Mouse (Mus musculus): ENCODE measurements around the gene Ptk7. TPM values are rescaled to one million over a fixed set of nuclear protein-coding genes. Genes with fewer than 3 reads are reported as not detected.

The Ptk7 gene
- total RNA-seq, 4 experiments from 2014 or later = 11.2 to 12.9 (median 11.8) TPM

DNA sequence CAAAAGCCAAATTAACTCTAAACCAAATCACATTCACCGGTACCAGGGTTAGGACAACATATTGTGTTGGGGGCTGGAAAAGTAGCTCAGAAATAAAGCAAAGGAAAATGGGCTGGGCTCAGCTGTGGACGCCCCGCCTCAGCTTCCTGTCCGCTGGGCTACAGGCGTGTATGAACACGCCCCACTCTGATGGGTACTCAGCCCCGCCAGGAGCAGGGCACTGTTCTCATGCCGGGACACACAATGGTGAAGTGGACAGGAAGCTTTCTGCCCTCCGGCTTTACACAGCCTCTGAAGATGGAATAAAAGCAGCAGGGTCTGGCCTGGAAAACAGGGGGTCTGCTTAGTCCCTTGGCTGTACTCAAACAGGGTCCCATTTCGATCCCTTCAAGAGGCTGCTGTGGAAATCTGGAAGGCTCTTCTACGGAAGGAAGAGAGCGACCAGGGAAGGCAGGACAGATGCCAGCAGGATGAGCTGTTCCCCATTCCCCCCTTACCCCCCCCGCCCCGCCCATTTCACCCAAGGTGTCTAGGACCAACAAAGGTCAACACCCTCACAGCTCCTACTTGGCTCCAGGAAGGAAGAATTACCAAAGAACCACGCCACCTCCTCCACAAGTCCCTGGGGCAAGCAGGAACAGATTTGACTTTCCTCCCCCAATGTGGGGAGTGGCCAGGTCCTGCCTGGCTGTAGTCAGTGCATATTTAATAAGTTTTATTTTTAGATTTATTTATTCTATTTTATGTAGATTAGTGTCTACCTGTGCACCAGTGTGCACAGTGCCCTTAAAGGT lies 19.4 kb downstream of the Ptk7 start:
- no peak for DNase-seq (ENCODE audit: low spot score in 2 of 2)

DNA sequence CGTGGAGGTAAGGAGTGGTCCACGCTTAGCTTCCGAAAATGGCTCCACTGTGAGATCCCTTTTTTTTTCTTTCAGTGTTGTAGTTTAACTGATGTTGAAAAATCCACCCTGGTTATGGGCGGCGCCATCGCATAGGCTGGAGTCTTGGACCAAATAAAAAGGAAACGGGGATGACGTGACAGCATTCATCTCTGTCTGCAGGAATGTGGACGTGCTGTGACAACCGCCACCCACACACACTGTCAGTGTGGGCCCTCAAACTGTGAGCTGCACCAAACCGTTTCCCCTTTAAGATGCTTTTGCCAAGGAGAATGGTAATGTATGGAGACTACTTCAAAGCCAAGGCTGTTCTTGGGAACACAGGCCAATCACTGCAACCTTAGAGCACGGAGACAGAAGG lies 23.3 kb downstream of the Ptk7 start:
- peak in 1 of 2 experiments; percentile 49 for DNase-seq (ENCODE audit: low spot score in 2 of 2)

DNA sequence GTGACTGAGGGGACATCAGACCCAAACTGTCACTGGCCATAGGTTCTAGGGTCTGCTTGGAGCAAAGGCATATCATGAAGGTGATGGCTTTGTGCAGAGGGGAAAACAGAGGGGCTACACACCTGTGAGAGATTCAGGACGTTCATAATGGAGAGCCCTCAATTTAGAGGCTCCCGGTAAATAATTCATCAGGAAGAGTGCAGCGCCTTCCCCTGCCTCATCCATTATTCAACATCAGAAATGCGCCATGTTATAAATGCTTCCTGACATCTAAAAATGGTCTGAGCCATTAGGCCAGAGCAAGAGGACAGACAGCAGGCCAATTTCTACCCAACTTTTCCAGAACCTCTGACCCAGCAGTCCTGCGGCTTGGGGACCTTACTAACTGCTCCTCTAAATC lies 24.2 kb downstream of the Ptk7 start:
- DNase-seq (ENCODE audit: low spot score in 2 of 2) = no peak

DNA sequence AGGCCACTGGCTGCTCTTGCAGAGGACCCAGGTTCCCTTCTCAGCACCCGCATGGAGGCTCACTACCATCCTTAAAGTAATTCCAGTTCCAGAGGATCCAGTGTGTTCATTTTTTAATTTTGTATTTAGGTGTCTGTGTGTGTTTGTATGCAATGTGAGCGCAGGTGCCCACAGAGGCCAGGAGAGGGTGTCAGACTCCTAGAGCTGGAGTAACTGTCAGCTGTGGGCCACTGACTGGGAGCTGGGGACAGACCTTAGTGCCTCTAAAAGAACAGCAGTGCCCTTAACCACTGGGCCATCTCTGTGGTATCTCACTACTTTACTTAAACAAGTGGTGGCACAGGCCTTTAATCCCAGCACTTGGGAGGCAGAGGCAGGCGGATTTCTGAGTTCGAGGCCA lies 26.1 kb downstream of the Ptk7 start:
- DNase-seq (ENCODE audit: low spot score in 2 of 2) = no peak

DNA sequence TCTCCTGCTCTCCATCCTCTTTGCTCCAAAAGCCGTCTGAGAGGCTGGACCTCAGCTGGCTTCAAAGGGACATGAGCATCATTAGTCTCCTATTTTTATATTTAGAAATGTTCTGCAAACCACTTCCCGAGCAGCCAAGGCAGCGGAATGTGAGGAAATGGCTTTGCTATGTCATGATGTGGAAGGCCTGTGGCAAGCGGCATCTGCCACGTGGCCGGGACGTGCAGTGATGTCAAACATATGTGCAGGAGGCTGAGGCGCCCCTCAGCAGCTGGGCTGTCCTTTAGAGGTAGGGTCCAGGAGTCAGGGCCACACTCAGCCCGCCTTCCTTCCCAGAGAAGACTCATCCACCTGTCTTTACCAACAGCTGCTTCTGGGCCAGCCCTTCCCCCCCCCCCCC lies 27.1 kb downstream of the Ptk7 start:
- DNase-seq (ENCODE audit: low spot score in 2 of 2) = no peak

DNA sequence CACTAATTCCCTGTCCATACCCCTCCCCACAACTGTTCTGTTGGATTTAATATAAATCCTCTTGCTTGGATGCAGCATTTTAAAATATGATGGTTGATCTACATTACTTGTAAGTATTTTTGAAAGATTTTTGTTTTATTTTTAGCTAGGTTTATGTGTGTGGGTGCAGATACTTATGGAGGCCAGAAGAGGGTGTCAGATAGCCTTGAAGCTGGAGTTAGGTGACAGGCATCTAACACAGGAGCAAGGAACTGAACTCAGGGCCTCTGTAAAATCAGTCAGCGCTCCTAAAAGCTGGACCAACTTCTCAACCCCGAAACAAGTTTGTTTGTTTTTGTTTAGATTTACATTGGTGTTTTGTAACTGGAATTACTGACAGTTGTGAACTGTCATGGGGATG lies 28.7 kb downstream of the Ptk7 start:
- DNase-seq (ENCODE audit: low spot score in 2 of 2) = no peak

DNA sequence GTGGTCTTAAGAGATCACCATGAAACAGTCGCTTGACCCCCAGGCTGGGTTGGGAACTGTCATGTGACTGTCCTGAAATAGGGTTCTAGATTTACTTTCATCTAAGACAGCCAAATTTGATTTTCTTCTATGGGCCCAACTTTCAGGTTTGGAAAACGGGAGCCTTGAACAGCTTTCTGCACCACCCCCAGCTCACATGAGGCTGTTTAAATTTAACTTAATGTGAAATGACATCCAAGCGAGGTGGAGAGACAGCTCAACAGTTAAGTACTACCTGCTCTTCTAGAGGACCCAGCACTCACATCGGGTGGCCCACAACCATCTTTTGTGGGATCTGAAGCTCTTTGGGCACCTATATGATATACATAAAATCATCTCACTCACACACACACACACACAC lies 30.3 kb downstream of the Ptk7 start:
- no peak for DNase-seq (ENCODE audit: low spot score in 2 of 2)

DNA sequence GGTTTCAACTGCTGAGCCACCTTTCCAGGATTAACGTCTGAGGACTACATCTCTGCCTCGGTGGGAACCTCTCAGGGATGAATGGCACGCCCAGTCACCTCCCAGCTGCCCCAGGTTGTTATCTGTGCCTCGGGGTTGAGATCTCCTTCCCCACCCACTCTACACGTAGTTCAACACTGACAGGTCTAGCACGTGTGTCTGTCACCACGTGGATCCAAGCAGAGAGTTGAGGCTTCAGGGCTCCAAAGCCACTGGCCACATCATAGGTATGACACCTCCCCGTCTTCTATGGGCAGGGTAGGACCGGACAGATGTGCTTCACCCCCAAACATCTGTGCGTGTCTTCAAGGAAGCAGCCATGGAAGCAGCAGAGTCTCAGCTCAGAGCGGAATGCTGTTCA lies 31.3 kb downstream of the Ptk7 start:
- DNase-seq (ENCODE audit: low spot score in 2 of 2) = no peak

DNA sequence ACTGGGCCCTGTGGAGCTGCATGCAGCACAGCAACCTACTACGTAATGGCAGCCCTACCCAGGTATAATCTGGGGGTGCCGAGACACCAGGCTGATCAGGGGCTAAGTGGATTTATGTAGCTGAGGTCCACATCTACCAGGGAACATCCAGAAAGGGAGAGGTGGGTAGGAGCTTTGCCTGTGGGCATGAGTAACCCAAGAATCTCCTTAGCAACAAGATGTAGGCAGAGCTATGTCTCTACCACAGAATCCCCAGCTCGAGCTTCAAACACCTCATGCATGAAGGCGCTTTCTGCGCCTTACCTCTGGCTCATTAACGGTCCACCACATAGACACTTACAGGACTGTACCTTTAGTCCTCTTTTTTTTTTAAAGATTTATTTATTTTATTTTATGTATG lies 34.0 kb downstream of the Ptk7 start:
- DNase-seq (ENCODE audit: low spot score in 2 of 2) = no peak

DNA sequence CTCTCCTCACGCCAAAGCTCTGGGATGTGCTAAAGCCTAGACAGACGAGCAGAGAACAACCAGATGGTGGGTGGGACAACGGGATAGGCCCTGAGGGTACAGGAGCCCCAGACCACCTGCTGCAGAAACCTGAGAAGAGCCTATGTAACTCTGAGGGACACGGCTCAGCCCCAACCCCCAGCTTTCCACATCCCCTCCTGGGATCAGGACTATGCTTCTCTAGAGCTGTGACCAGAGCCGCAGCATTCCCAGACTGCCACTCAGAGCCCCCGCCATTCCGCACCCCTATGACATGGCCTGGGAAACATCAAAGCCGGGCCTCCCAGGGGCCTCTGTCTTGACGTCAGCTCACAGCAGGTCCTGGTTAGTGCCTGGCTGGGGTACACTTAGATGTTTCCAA lies 34.7 kb downstream of the Ptk7 start:
- DNase-seq (ENCODE audit: low spot score in 2 of 2) = no peak

DNA sequence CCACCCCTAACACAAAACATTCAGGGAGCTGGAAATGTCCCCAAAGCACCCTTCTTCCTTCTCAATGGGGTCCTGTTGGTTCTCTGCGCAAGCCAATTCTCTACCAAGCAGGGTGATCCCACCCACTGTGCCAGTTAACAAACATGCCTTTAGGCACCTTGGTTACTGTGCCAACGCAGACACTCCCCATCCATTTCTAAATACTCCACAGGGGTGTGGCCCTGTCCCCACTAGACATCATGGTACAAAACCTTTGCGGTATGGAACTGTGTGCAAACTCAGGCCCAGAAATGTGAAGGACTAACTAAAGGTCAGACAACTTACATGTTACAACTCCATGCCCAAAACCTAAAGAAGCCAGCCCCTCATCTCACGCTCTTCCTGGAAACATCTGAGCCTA lies 36.2 kb downstream of the Ptk7 start:
- DNase-seq (ENCODE audit: low spot score in 2 of 2) = no peak

DNA sequence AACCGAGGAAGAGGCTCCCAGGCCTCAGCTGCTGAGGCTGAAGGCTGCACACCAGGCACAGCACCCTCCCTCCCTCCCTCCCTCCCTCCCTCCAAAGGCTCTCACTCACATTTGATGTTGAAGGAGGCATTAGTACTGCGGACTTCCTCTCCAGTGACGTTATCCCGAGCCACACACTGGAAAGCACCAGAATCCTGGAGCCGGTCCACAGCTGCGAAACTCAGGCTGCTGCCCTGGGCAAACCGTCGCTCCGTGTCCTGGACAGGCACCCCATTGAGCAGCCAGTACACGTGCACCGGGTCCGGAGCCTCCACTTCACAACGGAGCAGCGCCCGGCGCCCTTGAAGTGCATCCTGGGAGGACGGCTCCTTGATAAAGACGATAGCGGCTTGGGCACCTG lies 37.9 kb downstream of the Ptk7 start:
- DNase-seq (ENCODE audit: low spot score in 2 of 2) = no peak

DNA sequence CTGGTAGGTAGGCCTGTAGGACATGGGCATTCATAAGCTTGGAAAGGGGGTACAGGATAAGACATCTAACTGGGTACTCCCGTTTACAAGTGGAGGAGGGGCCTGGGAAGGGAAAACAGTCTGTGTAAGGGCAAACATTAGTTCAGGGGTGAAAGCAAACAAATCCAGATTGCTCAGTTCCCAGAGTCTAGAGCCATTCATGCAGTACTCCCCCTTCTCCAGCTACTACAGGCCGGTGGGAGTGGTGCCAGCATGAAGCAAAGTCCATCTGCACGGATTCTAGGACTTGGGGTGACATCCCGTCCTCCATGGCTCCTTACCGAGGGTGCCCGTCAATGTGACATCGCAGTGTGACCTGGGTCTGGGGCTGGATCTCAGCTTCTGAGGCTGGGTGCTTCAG lies 38.9 kb downstream of the Ptk7 start:
- no peak for DNase-seq (ENCODE audit: low spot score in 2 of 2)

DNA sequence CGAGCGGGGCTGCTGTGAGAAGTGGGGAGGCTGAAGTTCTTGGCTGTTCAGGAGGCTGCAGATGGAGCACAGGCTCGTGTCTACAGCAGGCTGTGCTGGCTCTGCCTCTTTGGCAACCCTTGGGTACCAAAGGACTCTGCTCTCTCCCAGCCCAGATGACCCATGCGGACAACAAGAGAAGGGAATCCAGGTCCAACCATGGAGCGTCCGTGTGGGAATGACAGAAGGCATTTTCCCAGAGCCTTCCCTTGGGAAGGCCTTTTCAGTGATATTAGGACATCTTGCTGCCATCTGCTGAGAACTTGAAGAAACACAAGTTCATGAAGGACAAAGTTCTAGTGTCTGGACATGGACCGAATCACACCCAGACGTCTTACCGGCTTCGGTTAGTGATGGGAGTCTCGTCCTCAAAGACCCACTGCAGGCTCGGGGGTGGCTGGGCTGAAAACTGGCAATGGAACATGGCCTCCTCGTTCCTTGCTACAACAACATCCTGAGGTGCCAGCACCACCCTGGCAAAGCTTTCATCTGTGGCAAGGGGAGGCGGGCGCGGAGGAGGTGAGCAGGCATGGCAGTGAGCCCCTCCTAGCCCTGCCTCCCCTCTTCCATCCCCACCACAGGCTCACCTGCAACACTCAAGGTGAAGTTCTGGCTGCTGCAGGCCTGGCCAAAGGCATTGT lies 39.5 kb downstream of the Ptk7 start:
- no peak for DNase-seq (ENCODE audit: low spot score in 2 of 2)

DNA sequence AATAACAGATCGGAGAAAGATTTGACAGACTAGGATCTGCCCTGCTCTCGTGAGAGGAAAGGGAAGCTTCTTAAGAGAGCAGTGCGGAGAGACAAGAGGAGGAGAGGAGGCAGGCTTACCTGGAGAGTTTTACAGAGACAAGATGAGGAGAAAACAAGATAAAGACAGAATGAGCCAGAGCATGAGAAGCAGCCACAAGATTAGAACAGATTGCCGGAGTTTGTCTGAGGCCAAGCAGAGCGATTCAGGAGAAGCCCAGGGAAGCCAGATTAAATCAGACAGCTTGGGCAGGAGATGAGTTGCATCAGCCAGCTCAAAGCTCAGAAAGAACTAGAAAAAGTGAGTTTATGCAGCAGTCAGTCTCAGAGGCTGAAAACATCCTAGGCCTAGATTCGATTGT lies 40.4 kb downstream of the Ptk7 start:
- no peak for DNase-seq (ENCODE audit: low spot score in 2 of 2)

DNA sequence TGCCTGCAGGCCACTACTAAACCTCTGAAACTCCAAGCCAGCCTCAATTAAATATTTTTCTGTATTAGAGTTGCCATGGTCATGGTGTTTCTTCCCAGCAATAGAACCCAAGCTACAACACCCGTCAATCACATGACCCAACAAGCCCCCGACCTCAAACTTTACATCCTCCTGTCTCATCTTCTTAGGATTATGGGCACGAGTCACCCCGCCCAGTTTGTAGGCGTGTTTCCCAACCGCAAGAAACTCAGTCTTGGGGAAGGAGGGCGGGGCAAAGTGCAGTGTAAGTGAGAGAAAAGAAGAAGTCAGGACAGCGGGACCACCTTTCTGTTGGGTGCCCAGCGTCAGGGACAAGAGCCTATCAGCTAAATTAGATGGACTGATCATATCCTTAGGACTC lies 41.1 kb downstream of the Ptk7 start:
- DNase-seq (ENCODE audit: low spot score in 2 of 2) = no peak

DNA sequence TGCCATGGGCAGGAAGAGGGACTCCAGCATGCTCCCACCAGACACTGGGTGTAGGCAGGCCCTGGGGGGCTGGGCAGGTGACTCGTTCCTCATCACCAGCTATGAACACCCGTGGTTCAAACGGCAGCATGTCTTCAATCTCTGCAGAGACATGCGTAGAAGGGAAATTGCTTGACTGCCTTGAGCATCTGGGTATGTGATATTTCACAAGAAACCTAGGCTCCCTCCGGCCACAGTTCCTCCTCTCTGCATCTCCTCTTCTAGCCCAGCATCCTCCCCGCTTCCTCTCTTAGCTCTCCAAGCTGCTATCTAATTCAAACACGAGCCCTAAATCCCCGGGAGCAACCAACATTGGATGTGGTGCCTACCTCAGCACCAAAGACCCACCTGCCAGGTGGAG lies 43.0 kb downstream of the Ptk7 start:
- DNase-seq (ENCODE audit: low spot score in 2 of 2) = no peak

DNA sequence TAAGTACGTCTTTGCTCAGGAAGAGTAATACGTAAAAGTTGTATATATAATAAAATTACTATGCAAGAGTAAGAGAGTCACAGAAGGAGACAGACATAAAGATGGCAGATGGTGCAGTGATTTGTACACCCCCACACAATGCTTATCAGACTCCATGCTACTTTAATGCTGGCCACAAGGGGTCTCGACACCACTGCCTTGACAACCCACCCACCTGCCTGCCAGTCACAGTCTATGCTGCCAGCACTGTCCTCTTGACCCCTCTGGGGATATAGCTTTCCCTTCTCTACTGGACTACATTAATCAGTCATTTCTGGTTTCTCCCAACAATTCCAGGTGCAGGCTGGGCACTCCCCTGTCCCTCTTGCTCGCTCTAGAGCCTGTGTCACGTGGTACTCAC lies 50.7 kb downstream of the Ptk7 start:
- no peak for DNase-seq (ENCODE audit: low spot score in 2 of 2)

DNA sequence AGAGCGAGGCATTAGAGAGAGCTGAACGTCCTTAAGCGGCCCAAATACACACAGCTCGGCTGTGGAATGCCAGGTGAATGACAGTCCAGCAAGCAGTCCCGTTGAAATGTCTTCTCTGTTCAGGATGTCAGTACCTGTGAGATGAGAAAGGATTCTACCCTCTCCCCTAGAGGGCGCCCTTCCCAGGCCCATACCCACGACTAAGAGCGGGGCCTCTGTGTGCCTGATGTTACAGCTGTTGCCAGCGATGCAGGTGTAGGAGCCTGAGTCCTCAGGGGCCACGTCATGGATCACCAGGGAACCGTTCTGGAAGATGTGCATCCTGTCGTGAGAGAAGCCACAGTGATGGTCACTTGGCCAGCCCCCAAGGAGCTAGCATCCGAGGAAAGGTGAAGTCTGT lies 53.2 kb downstream of the Ptk7 start:
- no peak for DNase-seq (ENCODE audit: low spot score in 2 of 2)

DNA sequence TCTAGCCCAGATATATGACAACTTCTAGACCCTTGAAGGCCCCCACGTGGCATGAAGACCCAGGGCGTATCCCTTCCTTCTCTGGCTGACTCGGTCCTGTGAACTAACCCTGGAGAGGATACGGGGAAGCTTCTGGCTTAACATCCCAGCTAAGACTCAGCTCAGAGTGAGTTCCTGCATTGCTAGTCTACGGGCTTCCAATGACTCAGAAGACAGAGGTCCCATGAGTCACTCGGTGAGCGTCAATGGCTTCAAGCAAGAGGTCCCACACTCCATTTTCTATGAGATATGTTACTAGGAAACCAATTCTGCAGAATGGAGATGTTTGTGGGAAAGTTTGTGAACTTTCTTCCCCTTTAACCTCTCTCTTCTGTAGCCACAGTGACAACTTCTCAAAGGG lies 54.8 kb downstream of the Ptk7 start:
- DNase-seq (ENCODE audit: low spot score in 2 of 2) = no peak

DNA sequence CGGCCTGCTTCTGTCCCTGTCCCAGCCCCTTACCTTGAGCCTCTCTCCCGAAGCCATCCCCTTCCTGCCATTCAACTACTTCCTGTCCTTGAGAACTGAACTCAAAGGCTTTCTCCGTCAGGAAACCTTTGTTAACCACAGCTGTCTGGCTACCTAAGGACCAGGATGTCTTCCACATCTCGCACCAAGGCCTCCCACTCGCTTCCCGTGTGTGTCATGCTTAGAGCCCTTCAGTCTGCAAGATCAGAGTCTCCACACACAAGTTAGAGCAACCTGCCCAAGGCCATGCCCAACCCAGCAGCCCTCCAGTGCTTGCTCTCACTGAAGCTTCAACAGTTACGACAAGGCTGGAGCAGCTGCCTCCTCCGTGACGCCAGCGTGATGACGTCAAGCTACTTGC lies 58.3 kb downstream of the Ptk7 start:
- no peak for DNase-seq (ENCODE audit: low spot score in 2 of 2)

DNA sequence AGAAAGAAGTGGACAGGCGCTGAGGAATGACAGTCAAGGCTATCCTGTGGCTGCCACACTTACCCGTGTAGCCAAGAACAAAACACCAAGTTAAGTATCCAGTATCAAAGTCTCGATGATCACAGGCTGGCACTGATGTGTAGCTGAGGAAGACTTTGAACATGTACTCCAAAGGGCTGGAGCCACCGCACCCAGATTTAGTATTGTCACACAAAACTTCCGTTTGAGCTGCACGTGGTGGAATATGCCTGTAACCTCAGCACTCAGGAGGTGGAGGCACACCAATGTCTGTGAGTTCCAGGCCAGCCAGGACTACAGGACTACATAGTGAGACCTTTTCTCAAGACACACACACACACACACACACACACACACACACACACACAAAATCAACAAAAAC lies 70.2 kb downstream of the Ptk7 start:
- no peak for DNase-seq (ENCODE audit: low spot score in 2 of 2)

DNA sequence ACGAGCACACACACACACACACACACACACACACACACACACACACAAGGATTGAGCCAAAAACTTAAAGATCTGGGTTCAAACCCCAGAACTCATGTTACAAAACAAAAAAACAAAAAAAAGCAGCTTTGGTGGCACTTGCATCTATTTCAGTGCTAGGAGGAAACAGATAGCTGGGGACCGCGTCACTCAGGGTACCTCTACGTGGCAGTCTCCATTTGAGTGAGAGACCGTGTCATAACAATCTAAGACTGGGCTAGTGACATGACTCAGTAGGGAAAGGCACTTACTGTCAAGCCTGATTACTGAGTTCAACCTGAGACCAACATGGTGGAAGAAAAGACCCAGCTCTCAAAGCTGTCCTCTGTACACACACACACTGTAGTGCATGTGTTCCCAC lies 71.2 kb downstream of the Ptk7 start:
- DNase-seq (ENCODE audit: low spot score in 2 of 2) = no peak

All from left cerebral cortex, adult 8-10 months (tissue).